Mouse (Mus musculus) layer of hippocampus, postnatal 25 days (tissue): Measurements from ENCODE around the gene Olfr115. TPM values are rescaled to one million over a fixed set of nuclear protein-coding genes. Genes with fewer than 3 reads are reported as not detected.

ENCODE experiments used
- DNase-seq, 2 experiments: peaks; one replicate each; pipeline ENCODE4 v3.0.0; 2022; ENCODE audit warnings: mixed read lengths in 2 of 2, low spot score in 1 of 2; ENCODE audit errors: extremely low spot score in 1 of 2
- total RNA-seq, 2 experiments: library from RNA; stranded (reverse); gene quantifications; 2 replicates each; pipeline ENCODE4 v1.2.3; 2021

Olfr115 gene
- total RNA-seq: not detected

DNA sequence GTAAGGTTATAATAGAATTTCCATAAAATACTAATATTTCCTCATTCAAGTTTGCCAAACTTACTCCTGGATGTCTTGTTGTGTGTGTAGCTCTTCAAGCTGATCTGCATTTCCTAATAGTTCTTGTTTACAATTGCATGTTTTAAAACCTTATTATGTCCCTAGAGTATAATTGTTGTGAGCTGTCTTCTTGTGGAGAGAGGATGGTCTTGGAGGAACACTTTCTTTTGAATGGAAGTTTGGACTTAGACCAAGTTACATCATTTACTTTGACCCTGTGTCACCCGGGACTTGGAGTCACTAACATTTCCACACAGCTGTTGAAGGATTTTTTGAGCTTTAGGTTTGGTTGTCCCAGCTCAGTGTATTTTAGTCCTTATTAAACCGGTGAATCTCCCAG lies at the start of gene Olfr115, which contains the start of gene Olfr116:
TSS of gene Olfr115 (minus strand) at position 101 of the 400 bp plus-strand sequence.
TSS of gene Olfr116 (minus strand) at position 191 of the 400 bp plus-strand sequence.
- no peak for DNase-seq

DNA sequence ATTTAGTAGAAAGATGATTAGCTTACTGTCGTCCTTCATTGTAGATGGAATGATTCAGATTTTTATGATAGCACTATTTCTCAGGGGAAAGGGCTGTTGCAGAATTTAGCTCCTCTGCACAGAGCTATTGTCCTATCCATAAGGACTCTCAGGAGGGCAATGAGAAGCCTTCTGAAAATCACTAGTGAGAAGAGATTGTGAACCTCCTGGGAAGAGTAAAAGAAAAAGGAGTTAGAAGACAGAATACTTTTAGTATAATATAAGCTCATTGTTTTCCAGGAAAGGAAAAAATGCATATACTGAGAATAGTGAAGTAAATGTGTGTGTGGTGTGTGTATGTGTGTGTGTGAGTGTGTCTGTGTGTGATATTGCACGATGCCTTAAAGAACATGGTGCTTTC lies 39.8 kb upstream of the Olfr115 start, which contains the start of gene Olfr118:
TSS of gene Olfr118 (plus strand) at position 301 of the 400 bp plus-strand sequence.
- no peak for DNase-seq

DNA sequence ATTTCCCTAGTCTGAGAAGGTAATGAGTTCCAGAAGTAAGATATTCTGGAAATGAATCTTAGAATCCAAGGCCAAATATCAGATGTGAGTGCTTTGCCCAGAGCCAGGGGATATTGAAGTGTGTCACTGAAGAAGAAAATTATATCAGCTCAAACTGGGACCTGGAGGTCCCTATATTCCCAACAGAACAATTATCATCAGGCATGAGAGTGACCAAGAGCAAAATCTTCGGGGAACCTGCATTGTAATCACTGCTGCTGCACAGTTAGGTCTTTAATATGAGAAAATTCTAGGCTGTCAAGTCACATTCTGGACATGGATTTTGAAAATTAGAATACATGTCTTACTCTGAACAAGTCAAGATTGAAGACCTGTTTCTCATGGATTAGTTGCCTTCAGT lies 36.8 kb upstream of the Olfr115 start, which contains the start of gene Olfr117:
TSS of gene Olfr117 (minus strand) at position 101 of the 400 bp plus-strand sequence.
- no peak for DNase-seq

DNA sequence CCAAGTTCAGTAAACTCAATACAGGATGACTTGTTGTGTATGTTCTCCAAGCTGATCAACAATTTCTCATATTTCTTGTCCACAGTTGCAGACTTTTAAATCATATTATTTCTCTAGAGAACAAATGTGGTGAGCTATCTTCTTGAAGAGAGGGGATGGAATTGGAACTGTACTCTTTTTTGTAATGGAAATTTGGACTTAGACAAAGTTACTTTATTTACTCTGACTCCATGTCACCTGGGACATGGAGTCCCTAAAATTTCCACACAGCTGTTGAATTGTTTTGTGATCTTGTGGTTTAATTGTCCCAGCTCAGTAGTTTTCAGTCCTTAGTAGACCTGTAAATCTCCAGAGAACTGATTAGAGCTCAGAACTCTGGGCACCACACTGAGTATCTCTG lies 34.3 kb downstream of the Olfr115 start, which contains the start of gene Olfr114:
TSS of gene Olfr114 (minus strand) at position 101 of the 400 bp plus-strand sequence.
- no peak for DNase-seq

DNA sequence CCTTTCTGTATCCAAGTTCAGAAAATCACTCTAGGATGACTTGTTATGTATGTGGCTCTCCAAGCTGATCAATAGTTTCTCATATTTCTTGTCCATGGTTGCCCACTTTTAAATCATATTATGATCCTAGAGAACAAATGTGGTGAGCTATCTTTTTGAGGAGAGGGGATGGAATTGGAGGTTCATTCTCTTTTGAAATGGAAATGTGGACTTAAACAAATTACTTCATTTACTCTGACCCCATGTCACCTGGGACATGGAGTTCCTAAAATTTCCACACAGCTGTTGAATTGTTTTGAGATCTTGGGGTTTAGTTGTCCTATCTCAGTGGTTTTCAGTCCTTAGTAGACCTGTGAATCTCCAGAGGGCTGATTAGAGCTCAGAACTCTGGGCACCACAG lies 49.3 kb downstream of the Olfr115 start, which contains the start of gene Olfr113:
TSS of gene Olfr113 (minus strand) at position 101 of the 400 bp plus-strand sequence.
- no peak for DNase-seq

DNA sequence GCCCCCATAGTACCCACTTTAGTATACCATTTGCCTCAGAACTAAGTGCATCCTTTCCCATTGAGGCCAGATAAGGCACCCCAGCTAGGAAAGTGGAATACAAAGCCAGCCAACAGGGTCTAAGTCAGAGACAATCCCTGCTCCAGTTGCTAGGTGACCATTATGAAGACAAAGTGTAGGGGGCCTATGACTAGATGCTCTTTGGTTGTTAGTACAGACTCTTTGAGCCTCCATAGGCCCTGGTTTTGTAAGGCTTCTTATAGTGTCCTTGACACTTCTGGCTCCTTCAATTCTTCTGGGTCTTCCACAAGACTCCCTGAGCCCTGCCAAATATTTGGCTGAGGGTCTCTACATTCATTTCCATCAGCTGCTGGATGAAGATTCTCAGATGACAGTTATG lies 57.6 kb downstream of the Olfr115 start, which contains the start of gene Olfr112:
TSS of gene Olfr112 (minus strand) at position 101 of the 400 bp plus-strand sequence.
- no peak for DNase-seq

Other genes starting within 250 kb of the Olfr115 start
- not detected for gene Olfr105-ps, start 248.1 kb downstream of the Olfr115 start, total RNA-seq
- not detected for gene Olfr106-ps, start 236.7 kb downstream of the Olfr115 start, total RNA-seq
- gene Olfr107, start 227.9 kb downstream of the Olfr115 start, total RNA-seq: not detected
- gene Olfr108, start 181.6 kb downstream of the Olfr115 start, total RNA-seq: not detected
- not detected for gene Olfr109, start 168.2 kb downstream of the Olfr115 start, total RNA-seq
- gene H2-M2, start 143.6 kb downstream of the Olfr115 start, total RNA-seq: not detected
- not detected for gene Olfr110, start 134.6 kb downstream of the Olfr115 start, total RNA-seq
- gene Olfr111, start 119.1 kb downstream of the Olfr115 start, total RNA-seq: not detected
- gene Olfr112, start 57.7 kb downstream of the Olfr115 start, total RNA-seq: not detected
- gene Olfr113, start 49.4 kb downstream of the Olfr115 start, total RNA-seq: not detected
- not detected for gene Olfr114, start 34.4 kb downstream of the Olfr115 start, total RNA-seq
- gene Olfr116, start 90 bp upstream of the Olfr115 start, total RNA-seq: not detected
- gene Olfr117, start 36.7 kb upstream of the Olfr115 start, total RNA-seq: not detected
- gene Olfr118, start 39.9 kb upstream of the Olfr115 start, total RNA-seq: not detected
- gene Olfr119, start 69.5 kb upstream of the Olfr115 start, total RNA-seq: not detected
- not detected for gene Olfr120, start 94.7 kb upstream of the Olfr115 start, total RNA-seq
- not detected for gene Olfr121, start 121.7 kb upstream of the Olfr115 start, total RNA-seq
- gene Olfr122, start 141.5 kb upstream of the Olfr115 start, total RNA-seq: not detected
- gene Olfr123, start 166.4 kb upstream of the Olfr115 start, total RNA-seq: not detected
- gene Olfr124, start 172.8 kb upstream of the Olfr115 start, total RNA-seq: not detected
- gene Olfr125, start 205.8 kb upstream of the Olfr115 start, total RNA-seq: not detected
- not detected for gene Olfr126, start 220.4 kb upstream of the Olfr115 start, total RNA-seq